Mouse (Mus musculus): Measurements from ENCODE around the gene Cib1. TPM values are rescaled to one million over a fixed set of nuclear protein-coding genes. Genes with fewer than 3 reads are reported as not detected.

Cib1 gene
- polyA plus RNA-seq, 1 experiment, result 25.7 TPM

DNA sequence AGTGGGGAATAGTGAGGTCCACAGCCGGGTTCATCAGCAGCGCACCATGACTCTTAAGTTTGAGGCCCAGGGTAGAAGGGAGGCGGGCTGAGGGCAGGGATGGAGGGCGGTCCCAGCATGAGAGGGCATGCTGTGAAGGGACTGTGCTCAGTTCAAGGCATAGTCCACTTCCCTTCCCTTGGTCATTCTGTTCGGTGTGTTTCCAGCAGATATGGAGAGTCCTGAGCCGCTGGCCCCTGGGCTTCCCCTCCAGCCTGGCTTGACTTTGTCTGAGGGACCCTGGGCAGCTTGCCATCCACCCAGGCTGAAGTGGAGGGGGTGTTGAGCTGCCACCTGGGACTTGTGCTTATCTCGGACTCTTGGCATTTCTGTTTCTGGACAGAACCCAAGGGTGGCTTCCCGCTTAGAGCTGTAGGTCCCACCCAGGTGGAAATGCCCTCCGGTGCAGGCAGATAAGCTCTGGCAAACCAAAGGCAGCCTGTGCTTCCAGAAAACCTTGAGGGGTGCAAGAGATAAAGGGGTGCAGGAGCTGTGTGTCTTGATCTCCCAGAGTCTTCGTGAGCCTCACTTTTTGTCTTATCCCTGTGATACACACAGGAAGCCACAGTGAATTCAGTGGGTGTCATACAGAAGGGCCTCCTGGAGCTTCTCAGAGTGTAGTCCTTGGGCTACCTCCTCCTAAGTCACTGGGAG lies 23.7 kb downstream of the Cib1 start:
- no peak for TF ChIP-seq POLR2A (IDR thresholded peaks at IDR 0.05; ENCODE audit: borderline replicate concordance, extremely low read depth, insufficient read depth, insufficient read length, poor library complexity, severe bottlenecking)
- TF ChIP-seq CTCF (IDR thresholded peaks at IDR 0.05; ENCODE audit: borderline replicate concordance, extremely low read depth, insufficient read depth, insufficient read length), result no peak
- peak; percentile 29 for DNase-seq (ENCODE audit: low read depth)

DNA sequence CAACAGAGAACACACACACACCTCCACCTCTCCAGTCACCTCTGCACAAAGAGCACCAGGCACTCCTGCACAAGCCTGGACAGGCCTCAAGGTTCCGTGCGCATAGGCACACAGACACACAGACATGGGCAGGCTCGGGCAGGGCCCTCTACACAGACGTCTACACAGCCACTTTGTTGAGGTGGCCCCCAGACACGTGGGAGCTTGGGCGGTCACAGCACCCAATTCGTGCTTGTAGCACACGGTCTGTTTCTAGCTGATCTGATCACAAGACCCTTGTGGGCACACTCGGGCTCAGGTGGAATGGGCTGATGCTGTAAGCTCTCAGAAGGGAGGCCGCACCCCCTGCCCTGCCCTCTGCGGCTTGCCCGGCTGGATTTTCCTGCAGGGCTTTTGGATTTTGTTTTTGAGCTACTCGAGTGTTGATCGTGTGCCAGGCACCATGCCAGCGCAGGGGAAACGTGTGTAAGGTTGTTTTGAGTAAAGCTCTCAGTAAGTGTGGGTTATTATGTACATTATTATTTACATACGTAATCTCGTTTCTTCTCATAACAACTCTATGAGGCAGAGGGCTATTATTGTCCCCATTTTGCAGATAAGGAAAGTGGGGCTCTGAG lies 24.5 kb downstream of the Cib1 start:
- no peak for TF ChIP-seq CTCF (IDR thresholded peaks at IDR 0.05; ENCODE audit: borderline replicate concordance, extremely low read depth, insufficient read depth, insufficient read length)
- TF ChIP-seq POLR2A (IDR thresholded peaks at IDR 0.05; ENCODE audit: borderline replicate concordance, extremely low read depth, insufficient read depth, insufficient read length, poor library complexity, severe bottlenecking), result no peak
- DNase-seq (ENCODE audit: low read depth), result no peak

DNA sequence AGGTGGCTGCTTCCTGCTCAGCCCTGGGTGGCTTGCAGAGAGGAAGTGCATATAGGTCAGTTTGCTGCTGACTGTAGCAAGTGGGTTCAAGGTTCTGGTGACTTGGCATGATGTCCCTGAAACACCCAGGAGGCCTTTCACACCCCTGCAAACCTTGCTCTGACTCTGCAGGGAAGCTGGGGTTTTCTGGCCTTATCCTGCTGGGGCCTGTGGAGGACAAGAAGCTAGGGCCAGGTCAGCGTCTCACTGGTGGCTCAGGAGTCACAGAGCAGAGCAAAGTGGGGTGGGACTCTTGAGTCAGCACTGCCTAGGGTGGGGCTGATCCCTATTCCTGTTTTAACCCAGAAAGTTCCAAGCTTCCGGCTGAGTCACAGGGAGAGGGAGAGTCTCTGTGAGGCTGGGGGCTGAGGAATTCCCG lies 25.3 kb downstream of the Cib1 start:
- DNase-seq (ENCODE audit: low read depth), result no peak
- no peak for TF ChIP-seq POLR2A (IDR thresholded peaks at IDR 0.05; ENCODE audit: borderline replicate concordance, extremely low read depth, insufficient read depth, insufficient read length, poor library complexity, severe bottlenecking)
- no peak for TF ChIP-seq CTCF (IDR thresholded peaks at IDR 0.05; ENCODE audit: borderline replicate concordance, extremely low read depth, insufficient read depth, insufficient read length)

DNA sequence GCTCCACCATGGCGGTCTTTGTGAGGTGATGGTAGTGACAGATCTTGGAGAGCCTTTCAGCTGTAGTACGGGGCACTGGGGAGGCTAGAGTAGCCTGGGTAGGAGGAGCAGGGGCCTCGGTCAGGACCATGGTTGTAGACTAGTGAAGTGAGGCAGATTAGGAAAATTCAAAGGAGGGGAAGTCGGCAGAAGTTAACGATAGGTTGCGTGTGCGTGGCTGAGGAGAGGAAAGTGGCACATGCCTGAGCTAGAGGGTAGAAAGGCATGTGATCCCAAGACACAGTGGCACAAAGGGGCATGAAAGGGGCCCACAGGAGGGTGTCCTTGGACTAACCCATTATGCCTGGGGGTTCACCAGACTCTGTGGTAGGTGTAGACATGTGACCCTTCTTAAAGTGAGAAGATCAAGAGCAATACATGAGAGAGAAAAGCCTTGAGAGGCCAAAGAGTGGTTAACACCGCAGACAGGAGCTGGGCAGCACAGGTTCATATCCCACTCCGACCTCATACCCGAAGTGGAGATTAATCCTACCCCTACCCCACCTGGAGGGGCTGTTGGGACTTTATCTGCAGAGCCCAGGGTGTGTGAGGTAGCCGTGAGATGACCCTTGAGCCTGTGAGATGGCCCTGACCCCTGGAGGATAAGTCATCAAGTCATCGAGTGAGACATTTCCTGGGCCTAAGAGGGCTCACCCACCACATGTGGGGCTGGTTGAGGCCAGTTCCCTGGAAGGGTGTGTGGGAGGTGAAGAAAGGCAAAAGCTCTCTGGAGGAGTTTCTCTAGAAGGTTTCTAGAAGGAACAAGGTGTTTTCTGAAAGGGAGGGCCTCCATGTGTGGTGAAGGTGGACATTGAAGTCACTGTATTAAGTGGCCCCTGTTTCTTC lies 26.7 kb downstream of the Cib1 start:
- TF ChIP-seq CTCF (IDR thresholded peaks at IDR 0.05; ENCODE audit: borderline replicate concordance, extremely low read depth, insufficient read depth, insufficient read length) (no peak), POLR2A (IDR thresholded peaks at IDR 0.05; ENCODE audit: borderline replicate concordance, extremely low read depth, insufficient read depth, insufficient read length, poor library complexity, severe bottlenecking) (no peak)
- DNase-seq (ENCODE audit: low read depth), result no peak

DNA sequence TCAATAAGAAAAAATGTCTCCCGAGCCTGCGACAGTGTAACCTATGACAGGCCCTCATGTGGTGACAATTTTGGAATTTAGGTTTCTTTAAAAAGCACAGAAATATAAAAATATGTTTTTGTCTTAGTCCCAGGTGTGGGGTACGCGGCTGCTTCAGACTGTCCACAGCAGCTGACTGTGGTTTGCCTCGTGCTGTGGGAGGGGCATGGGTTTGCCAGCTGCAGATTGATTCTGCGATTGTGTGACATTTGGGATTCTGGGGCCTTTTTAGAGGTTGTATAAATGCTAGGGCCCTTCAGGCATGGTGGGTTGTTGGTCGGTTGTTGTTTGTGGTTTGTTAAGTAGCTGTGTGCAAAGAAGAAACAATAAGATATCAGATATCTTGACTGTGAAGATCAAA lies 27.7 kb downstream of the Cib1 start:
- TF ChIP-seq CTCF (IDR thresholded peaks at IDR 0.05; ENCODE audit: borderline replicate concordance, extremely low read depth, insufficient read depth, insufficient read length), result no peak
- TF ChIP-seq POLR2A (IDR thresholded peaks at IDR 0.05; ENCODE audit: borderline replicate concordance, extremely low read depth, insufficient read depth, insufficient read length, poor library complexity, severe bottlenecking), result no peak
- DNase-seq (ENCODE audit: low read depth), result no peak

DNA sequence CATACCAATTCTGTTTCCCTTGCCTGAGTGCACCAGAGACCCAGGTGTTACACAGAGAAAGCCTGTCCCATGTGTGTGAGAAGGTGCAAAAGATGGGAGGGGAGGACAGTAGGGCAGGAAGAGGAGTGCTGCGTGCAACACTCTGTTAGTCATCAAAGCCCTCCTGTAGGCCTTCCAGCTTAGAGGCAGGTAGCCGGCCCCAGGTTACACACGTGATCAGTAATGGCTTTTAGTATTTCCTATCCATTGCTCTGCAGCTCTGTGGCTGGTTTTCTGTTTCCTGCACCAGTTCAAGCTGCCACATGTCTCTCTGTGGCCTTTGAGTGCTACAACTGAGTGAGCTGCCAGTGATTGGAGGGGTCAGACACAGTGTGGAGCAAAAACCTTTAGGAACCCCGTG lies 28.3 kb downstream of the Cib1 start:
- TF ChIP-seq POLR2A (IDR thresholded peaks at IDR 0.05; ENCODE audit: borderline replicate concordance, extremely low read depth, insufficient read depth, insufficient read length, poor library complexity, severe bottlenecking), result no peak
- TF ChIP-seq CTCF (IDR thresholded peaks at IDR 0.05; ENCODE audit: borderline replicate concordance, extremely low read depth, insufficient read depth, insufficient read length), result no peak
- DNase-seq (ENCODE audit: low read depth), result no peak

DNA sequence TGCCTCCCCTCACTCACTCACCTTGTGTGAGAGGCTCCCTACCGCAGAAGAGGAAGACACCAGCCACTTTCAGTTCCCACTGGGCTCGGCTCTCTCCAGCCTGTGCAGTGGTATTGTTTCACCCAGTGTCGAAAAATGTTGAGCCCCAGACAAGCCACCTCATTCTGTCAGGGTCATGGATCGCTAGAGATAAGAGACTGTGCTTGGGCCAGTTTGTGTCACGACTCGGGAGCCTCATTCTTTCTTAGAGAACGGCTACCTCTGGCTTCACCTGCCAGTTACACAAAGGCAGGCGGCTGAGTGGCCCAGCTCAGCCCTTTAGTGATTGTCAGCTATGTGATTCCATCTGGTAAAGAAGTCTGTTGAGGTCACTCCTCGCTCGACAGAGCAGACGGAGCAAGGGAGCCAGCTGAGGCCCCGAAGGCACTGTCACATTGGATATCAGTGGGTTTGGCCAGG lies 28.9 kb downstream of the Cib1 start:
- DNase-seq (ENCODE audit: low read depth), result peak; percentile 43
- TF ChIP-seq POLR2A (IDR thresholded peaks at IDR 0.05; ENCODE audit: borderline replicate concordance, extremely low read depth, insufficient read depth, insufficient read length, poor library complexity, severe bottlenecking) (no peak), CTCF (IDR thresholded peaks at IDR 0.05; ENCODE audit: borderline replicate concordance, extremely low read depth, insufficient read depth, insufficient read length) (no peak)

DNA sequence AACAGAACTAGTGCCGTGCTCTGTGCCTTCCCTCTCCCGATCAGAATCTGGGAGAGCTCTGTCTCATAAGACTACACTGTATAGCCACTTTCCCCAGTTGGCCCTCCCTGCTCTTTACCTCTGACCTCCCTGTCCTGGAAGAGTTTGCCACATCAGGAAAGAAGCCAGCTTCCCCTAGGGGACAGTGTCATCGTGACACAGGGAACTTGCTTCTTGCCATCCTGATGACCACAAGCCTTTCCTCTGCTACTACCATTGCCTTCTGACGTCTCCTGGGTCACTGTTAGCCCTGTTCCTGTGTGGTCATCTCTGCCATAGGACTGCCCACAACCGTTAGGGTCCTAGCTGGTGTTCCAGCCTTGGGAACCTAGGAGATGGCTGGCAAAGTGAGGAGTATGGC lies 29.7 kb downstream of the Cib1 start:
- no peak for DNase-seq (ENCODE audit: low read depth)
- TF ChIP-seq POLR2A (IDR thresholded peaks at IDR 0.05; ENCODE audit: borderline replicate concordance, extremely low read depth, insufficient read depth, insufficient read length, poor library complexity, severe bottlenecking) (no peak), CTCF (IDR thresholded peaks at IDR 0.05; ENCODE audit: borderline replicate concordance, extremely low read depth, insufficient read depth, insufficient read length) (no peak)

DNA sequence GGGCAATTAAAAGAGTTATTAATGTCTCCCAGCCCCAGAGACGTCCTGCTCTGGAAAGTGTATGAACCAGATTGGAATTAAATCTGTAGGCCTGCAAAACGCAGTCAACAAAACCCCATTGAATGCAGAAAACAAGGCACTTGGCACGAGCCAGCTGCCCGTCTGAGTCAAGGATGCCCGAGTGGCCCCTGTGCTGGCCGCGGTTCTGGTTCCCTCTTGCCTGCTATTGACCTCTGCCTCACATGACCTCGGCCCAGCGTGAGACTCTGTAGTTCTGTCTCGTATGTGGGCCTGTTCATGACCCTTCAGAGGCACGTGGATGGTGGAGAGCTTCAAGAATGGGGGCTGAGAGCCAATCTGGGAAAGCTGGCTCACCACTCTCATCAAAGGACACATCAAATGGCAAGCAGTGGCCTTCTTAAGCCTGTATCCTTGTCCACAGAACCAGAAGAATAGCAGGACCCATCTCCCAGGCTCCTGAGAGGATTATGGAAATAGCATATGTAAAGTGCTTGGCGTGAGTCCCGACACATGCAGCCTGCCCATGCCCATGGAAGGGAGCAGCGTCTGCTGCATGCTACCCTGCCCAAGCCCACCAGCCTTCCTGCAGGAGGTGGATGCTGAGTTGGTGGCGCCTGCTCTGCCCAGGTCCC lies 30.6 kb downstream of the Cib1 start:
- no peak for TF ChIP-seq POLR2A (IDR thresholded peaks at IDR 0.05; ENCODE audit: borderline replicate concordance, extremely low read depth, insufficient read depth, insufficient read length, poor library complexity, severe bottlenecking)
- no peak for TF ChIP-seq CTCF (IDR thresholded peaks at IDR 0.05; ENCODE audit: borderline replicate concordance, extremely low read depth, insufficient read depth, insufficient read length)
- peak; percentile 78 for DNase-seq (ENCODE audit: low read depth)

DNA sequence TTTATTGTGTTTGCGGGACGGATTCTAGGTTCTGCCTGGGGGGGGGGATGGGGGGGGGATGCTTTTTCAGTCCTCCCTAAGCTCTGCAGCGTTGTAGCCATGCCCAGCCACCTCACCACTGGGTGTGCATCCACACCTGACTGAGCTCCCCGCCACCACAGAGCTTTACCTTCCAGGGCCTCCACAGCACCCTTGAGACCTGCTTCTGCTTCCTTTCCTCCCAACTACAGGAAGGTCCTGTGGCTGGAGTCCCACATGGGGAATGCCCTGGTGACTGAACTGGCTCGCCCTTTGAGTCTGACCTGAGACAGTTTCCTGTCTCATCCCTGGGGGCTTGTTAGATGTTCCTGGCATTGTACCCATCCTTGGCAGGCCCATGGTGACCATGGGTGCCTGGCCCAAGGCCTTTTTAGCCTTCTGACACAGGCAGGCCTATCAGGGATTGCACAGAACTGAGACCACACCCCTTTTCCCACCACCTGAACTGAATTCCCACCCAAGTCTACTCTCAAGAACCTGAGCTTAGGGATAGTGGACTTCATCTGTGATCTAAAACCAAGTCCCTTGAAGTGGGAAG lies 31.6 kb downstream of the Cib1 start:
- no peak for DNase-seq (ENCODE audit: low read depth)
- no peak for TF ChIP-seq CTCF (IDR thresholded peaks at IDR 0.05; ENCODE audit: borderline replicate concordance, extremely low read depth, insufficient read depth, insufficient read length)
- TF ChIP-seq POLR2A (IDR thresholded peaks at IDR 0.05; ENCODE audit: borderline replicate concordance, extremely low read depth, insufficient read depth, insufficient read length, poor library complexity, severe bottlenecking), result no peak
